In the genomic region with DNA sequence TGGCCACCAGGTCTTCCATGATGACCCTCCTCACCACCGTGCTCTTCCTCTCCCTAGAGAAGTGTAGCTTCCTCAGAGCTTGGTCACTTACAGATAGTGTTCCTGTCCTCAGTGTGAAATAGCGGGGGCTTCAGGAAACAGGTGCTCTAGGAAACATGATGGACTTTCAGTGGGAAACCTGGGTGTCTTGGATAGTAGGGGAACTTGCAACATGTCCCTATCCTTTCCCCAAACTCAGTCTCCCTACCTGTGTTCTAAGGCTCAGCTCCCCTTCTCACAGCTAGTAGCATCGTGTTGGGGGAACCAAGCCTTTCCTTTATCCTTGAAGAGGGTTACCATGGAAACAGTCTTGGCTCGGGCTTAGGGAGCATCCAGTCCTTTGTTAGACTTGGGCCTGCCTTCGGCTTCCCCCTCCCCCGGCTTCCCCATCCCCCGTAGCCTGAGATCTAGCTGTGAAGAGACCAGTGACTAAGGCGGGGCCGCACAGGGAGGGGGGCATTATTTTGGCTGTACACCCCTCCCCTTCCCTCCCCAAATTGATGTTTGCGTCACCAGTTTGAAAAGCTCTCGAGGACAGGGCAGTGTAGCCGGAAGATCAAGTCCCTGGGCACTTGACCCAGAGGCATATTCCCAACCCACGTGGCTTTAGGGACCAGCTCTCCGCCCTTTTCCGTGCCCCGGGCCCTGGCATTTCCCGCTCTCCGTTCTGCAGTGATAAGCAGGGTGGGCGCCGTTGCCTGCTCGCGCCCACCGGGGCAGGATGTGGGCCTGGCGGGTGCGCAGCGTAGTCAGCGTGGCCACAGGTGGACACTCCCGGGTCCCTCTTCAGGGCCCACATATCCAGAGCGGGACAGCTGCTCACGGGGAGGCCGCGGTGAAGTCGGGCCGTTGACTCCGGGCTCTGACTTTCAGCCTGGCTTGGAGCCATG, we compare ENCODE assay signal across 9 mouse cellular contexts.
DNase-seq lines count a peak whose midpoint lies in the region; ATAC-seq and TF ChIP-seq lines count a peak whose summit lies in the region.
"Had no signal": no experiment of that assay in that cellular context is flagged by ENCODE, and none has a peak within 500 bp of the region (broad histone marks: within the 10 kb centered on the region; RNA-seq: fewer than 3 reads in every experiment).

No protein-coding gene starts in this region.

- H3K36me3 ChIP-seq in spleen, adult 2 months (ENCODE audit: control insufficient read depth, insufficient read depth, low read length) = no peaks in the 10 kb centered on the region
- no peaks in the 10 kb centered on the region for H3K36me3 ChIP-seq in limb, embryonic 10.5 days
- no peaks in the 10 kb centered on the region for H3K36me3 ChIP-seq in neural tube, embryonic 14.5 days (ENCODE audit: control insufficient read depth, insufficient read depth, low read length)

- H3K4me2 ChIP-seq in neural tube, embryonic 14.5 days (ENCODE audit: low read depth, low read length) = peak overlapping the region; percentile 65

- H3K27ac ChIP-seq in spleen, adult 2 months (ENCODE audit: insufficient read depth, low read length) = peak overlapping the region; percentile 53
- no peak overlapping the region for H3K27ac ChIP-seq in limb, embryonic 10.5 days
- peak overlapping the region; percentile 70 for H3K27ac ChIP-seq in neural tube, embryonic 14.5 days (ENCODE audit: low read depth, low read length)

- H3K9ac ChIP-seq in neural tube, embryonic 14.5 days (replicated peaks; ENCODE audit: low read depth, low read length) = peak overlapping the region; percentile 55

- H3K27me3 ChIP-seq in spleen, adult 2 months (ENCODE audit: control insufficient read depth, insufficient read depth, low read length) = peaks cover 5% of the 10 kb centered on the region
- H3K27me3 ChIP-seq in limb, embryonic 10.5 days (ENCODE audit: low read depth, poor library complexity, severe bottlenecking) = peaks cover 83% of the 10 kb centered on the region
- no peaks in the 10 kb centered on the region for H3K27me3 ChIP-seq in neural tube, embryonic 14.5 days (ENCODE audit: control insufficient read depth, insufficient read depth, low read length)

- H3K4me3 ChIP-seq in spleen, adult 2 months (ENCODE audit: extremely low read depth, insufficient read depth, insufficient read length) = no peak overlapping the region
- H3K4me3 ChIP-seq in limb, embryonic 10.5 days = peak overlapping the region; percentile 35
- peak overlapping the region; percentile 25 for H3K4me3 ChIP-seq in neural tube, embryonic 14.5 days (ENCODE audit: low read depth, low read length)
- H3K4me3 ChIP-seq: erythroblast, embryonic 14.5 days had no signal

- TF ChIP-seq POLR2A in spleen, adult 2 months (IDR thresholded peaks at IDR 0.05; ENCODE audit: low read depth, low read length) = no peak

- no peak for TF ChIP-seq CTCF in spleen, adult 2 months (IDR thresholded peaks at IDR 0.05; ENCODE audit: extremely low read depth, insufficient read depth, insufficient read length, insufficient replicate concordance)

- intact Hi-C loops in gastrocnemius, postnatal 36 days (cut with DNase I) = loop anchor here (5.0 kb wide), 2 partner anchors 223 to 467 kb away; no protein-coding TSS in a partner anchor

- peaks cover 2% of the 10 kb centered on the region; the same call in 1 of the 2 replicates for H3K4me1 ChIP-seq in spleen, adult 2 months (ENCODE audit: control insufficient read depth, insufficient read depth, insufficient read length)
- H3K4me1 ChIP-seq in limb, embryonic 10.5 days = peaks cover 19% of the 10 kb centered on the region
- H3K4me1 ChIP-seq in neural tube, embryonic 14.5 days (ENCODE audit: control insufficient read depth, insufficient read depth, low read length) = peaks cover 21% of the 10 kb centered on the region

- peak; percentile 60 to 71 for DNase-seq in cerebellum, postnatal 14 days
- no peak for DNase-seq in cerebellum, adult 9-11 months
- DNase-seq in spleen, adult 2 months (ENCODE audit: low read depth in 1 of 2, low spot score in 2 of 2) = no peak
- DNase-seq in spleen, adult 12 weeks (ENCODE audit: low spot score) = no peak
- DNase-seq in limb, embryonic 10.5 days (ENCODE audit: low spot score) = no peak
- no peak for DNase-seq in gastrocnemius, adult 18-20 months (ENCODE audit: low spot score)
- DNase-seq in gastrocnemius, postnatal 36 days = no peak

- peak; percentile 76 for ATAC-seq in neural tube, embryonic 14.5 days (ENCODE audit: low read depth)

- WGBS in spleen, adult 2 months = 15% methylated on average over 35 of the region's 35 CpGs
- 9% methylated on average over 35 of the region's 35 CpGs for WGBS in limb, embryonic 10.5 days
- 2% methylated on average over 35 of the region's 35 CpGs for WGBS in neural tube, embryonic 14.5 days

- no peaks in the 10 kb centered on the region for H3K9me3 ChIP-seq in limb, embryonic 10.5 days (replicated peaks)
- H3K9me3 ChIP-seq in neural tube, embryonic 14.5 days (ENCODE audit: control insufficient read depth, low read length) = no peaks in the 10 kb centered on the region

Comparison
In these comparisons a context has a peak if more than half of its experiments do, and no peak if none do; other contexts are left out.
1. DNase-seq: peak in cerebellum, postnatal 14 days (2 of 2); none in cerebellum, adult 9-11 months (single experiment), spleen, adult 2 months (0 of 2), spleen, adult 12 weeks (single experiment), limb, embryonic 10.5 days (single experiment), gastrocnemius, adult 18-20 months (single experiment) and gastrocnemius, postnatal 36 days (0 of 2).